Mouse (Mus musculus): Measurements from ENCODE around the gene Col19a1. TPM values are rescaled to one million over a fixed set of nuclear protein-coding genes. Genes with fewer than 3 reads are reported as not detected.

Col19a1 gene
- polyA plus RNA-seq, 1 experiment from 2014 or later, result 2.2 TPM

Other genes starting within 250 kb of the Col19a1 start
- gene Lmbrd1, start 91.2 kb upstream of the Col19a1 start, polyA plus RNA-seq (2015; fragmentation: Nextera tagmentation; extraction: Ambion mirVana), result 53.1 and 57.2 TPM in 2 replicates